Mouse (Mus musculus) heart, postnatal 0 days (tissue): ENCODE data around the gene Mras.

Source experiments
- CTCF ChIP-seq: IDR thresholded peaks from 2 replicates; pipeline ENCODE4 v1.5.1; 2016; ENCODE audit warnings: antibody characterized with exemption, control low read depth, low read depth
- EP300 ChIP-seq: IDR thresholded peaks from 2 replicates; pipeline ENCODE4 v1.6.1; 2016; ENCODE audit warnings: antibody characterized with exemption, low read depth

DNA sequence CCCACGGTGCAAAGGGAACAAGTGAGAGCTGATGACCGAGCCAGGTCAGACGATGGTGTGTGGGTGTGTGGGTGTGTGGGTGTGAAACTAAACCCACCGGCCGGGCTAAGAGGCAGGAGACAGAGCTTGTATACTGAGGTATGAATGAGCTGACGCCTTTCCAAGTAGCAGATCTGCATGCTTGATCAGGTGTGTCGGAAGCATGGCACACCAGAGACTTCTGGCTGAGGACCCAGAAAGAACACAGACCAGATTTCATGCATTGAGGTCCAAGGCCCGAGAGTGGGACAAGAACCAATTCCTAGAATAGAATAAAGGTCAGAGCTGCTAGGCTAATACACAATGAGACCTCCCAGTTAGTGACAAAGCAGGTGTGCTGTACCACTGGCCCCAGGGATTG lies 1.9 kb upstream of the Mras start:
- no peak for TF ChIP-seq CTCF
- no peak for TF ChIP-seq EP300
